Mouse (Mus musculus): ENCODE results near the gene Cacna1c. TPM values are rescaled to one million over a fixed set of nuclear protein-coding genes. Genes with fewer than 3 reads are reported as not detected.

Cacna1c gene
- total and polyA plus RNA-seq, 2 experiments from 2014 or later, result 5.1 to 39.4 TPM

DNA sequence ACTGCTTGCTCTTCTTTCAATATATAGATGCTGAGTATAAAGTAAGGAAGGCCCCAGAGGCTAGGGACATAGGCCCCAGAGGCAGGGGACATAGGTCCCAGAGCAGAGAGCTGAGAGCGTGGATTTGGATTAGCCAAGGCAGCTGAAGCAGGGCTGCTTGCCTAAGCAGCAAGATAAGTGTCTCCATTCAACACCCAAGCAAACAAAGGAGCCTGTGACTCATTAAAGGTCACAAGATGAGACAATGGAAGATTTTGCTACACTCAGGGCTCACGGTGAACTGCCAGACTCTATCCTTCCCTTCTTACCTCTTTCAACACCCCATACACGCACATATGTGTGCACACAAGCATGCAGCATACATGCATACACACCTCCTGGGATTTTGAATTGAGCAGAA lies 137.3 kb downstream of the Cacna1c start:
- WGBS, result 63% methylated on average over 3 of the region's 3 CpGs
- Histone ChIP-seq H3K27me3 (ENCODE audit: insufficient read depth, low read length) (no peaks in the 10 kb centered on the region), H3K4me2 (ENCODE audit: low read depth, low read length) (no peak overlapping the region), H3K9ac (replicated peaks; ENCODE audit: low read length) (no peak overlapping the region), H3K4me3 (ENCODE audit: low read length) (no peak overlapping the region), H3K9me3 (ENCODE audit: low read length) (no peaks in the 10 kb centered on the region), H3K36me3 (ENCODE audit: insufficient read depth, low read length) (0 out of 2 replicates have a peak, but pooled peaks cover 6% of the 10 kb centered on the region), H3K27ac (no peak overlapping the region), H3K4me1 (ENCODE audit: insufficient read depth, low read length) (0 out of 2 replicates have a peak, but pooled peaks cover 10% of the 10 kb centered on the region)
- TF ChIP-seq CTCF (IDR thresholded peaks at IDR 0.05; ENCODE audit: low read depth), result no peak
- DNase-seq (ENCODE audit: low spot score) (no peak), ATAC-seq (no peak)

DNA sequence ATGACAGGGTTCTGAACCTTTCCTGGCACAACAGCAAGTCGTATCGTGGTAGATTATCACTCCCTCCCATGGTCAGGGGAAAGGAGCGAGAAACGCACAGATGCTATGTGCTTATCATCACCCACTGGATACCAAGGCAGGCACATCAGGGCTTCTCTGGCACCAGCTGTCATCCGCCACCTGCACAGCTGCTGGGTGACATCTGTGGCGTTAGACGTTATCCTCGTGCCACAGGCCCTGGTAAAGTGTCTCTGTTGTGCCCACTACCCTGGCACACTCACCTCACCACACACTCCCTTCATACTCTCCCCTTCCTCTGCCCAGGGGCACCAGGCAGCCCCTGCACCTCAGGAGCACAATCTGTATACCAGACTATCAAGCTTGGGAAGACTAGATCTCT lies 137.8 kb downstream of the Cacna1c start:
- no peak overlapping the region for H3K27ac ChIP-seq
- no peak overlapping the region for H3K4me3 ChIP-seq (ENCODE audit: low read length)
- 61% methylated on average over 8 of the region's 8 CpGs for WGBS
- no peaks in the 10 kb centered on the region for H3K9me3 ChIP-seq (ENCODE audit: low read length)
- H3K4me1 ChIP-seq (ENCODE audit: insufficient read depth, low read length), result 0 out of 2 replicates have a peak, but pooled peaks cover 10% of the 10 kb centered on the region
- DNase-seq (ENCODE audit: low spot score), result no peak
- H3K9ac ChIP-seq (replicated peaks; ENCODE audit: low read length), result no peak overlapping the region
- no peaks in the 10 kb centered on the region for H3K27me3 ChIP-seq (ENCODE audit: insufficient read depth, low read length)
- H3K4me2 ChIP-seq (ENCODE audit: low read depth, low read length), result no peak overlapping the region
- H3K36me3 ChIP-seq (ENCODE audit: insufficient read depth, low read length), result 0 out of 2 replicates have a peak, but pooled peaks cover 6% of the 10 kb centered on the region
- no peak for ATAC-seq
- TF ChIP-seq CTCF (IDR thresholded peaks at IDR 0.05; ENCODE audit: low read depth), result no peak

DNA sequence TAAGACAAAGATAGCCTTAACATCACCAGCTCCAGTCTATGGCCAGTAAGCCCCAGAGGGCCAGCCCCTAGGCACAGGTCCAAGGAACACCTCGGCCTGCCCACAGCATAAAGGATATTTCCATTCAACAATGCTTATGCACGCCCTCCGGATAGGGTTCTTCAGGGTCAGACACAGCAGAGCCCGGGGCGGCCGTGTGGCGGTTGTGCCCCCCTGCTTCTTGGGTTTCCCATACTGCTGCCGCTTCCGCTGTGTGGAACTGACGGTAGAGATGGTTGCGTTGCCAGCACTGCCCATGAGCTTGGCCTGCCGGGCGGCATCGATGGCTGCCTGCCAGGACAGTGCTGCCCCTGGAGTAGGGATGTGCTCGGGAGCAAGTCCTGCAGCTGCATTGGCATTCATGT lies 139.1 kb downstream of the Cacna1c start:
- H3K4me3 ChIP-seq (ENCODE audit: low read length), result peak overlapping the region; percentile 8; the same call in 1 of the 2 replicates
- ATAC-seq, result peak; percentile 85
- 40% methylated on average over 15 of the region's 15 CpGs for WGBS

DNA sequence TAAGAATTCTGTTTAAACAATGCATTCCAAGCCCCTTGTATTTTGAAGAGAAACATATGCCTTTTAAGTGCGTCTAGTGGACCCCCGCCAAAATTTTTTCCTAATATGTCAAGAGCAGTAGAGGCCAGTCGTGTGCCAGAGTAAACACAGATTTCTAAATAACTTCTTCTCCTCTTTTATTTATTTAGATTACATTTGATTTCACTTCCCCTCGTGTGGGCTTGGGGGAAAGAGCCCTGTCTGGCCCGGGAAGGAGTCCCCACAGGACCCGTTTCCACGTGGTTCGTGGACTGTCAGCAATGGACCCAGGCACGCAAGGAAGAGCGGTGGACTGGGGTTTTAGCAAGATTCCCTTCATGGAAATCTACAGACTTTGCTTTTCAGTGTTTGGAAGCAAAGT lies 143.4 kb downstream of the Cacna1c start:
- no peak overlapping the region for H3K9ac ChIP-seq (replicated peaks; ENCODE audit: low read length)
- WGBS, result 78% methylated on average over 10 of the region's 10 CpGs
- ATAC-seq, result no peak
- H3K4me3 ChIP-seq (ENCODE audit: low read length), result no peak overlapping the region
- H3K27ac ChIP-seq, result no peak overlapping the region
- H3K4me1 ChIP-seq (ENCODE audit: insufficient read depth, low read length), result 0 out of 2 replicates have a peak, but pooled peaks cover 7% of the 10 kb centered on the region
- no peak for DNase-seq (ENCODE audit: low spot score)
- no peak overlapping the region for H3K4me2 ChIP-seq (ENCODE audit: low read depth, low read length)
- H3K9me3 ChIP-seq (ENCODE audit: low read length), result no peaks in the 10 kb centered on the region
- 0 out of 2 replicates have a peak, but pooled peaks cover 6% of the 10 kb centered on the region for H3K36me3 ChIP-seq (ENCODE audit: insufficient read depth, low read length)
- no peaks in the 10 kb centered on the region for H3K27me3 ChIP-seq (ENCODE audit: insufficient read depth, low read length)
- no peak for TF ChIP-seq CTCF (IDR thresholded peaks at IDR 0.05; ENCODE audit: low read depth)

More for the DNA sequence above, 139.1 kb downstream of the Cacna1c start:
- TF ChIP-seq CTCF (IDR thresholded peaks at IDR 0.05; ENCODE audit: low read depth), result peak; percentile 11; the same call in 1 of the 2 replicates
- peak overlapping the region; percentile 42 for H3K4me2 ChIP-seq (ENCODE audit: low read depth, low read length)
- DNase-seq (ENCODE audit: low spot score), result peak; percentile 78
- no peaks in the 10 kb centered on the region for H3K27me3 ChIP-seq (ENCODE audit: insufficient read depth, low read length)
- 0 out of 2 replicates have a peak, but pooled peaks cover 10% of the 10 kb centered on the region for H3K4me1 ChIP-seq (ENCODE audit: insufficient read depth, low read length)
- H3K27ac ChIP-seq, result no peak overlapping the region
- H3K36me3 ChIP-seq (ENCODE audit: insufficient read depth, low read length), result 0 out of 2 replicates have a peak, but pooled peaks cover 6% of the 10 kb centered on the region
- H3K9ac ChIP-seq (replicated peaks; ENCODE audit: low read length), result no peak overlapping the region
- H3K9me3 ChIP-seq (ENCODE audit: low read length), result no peaks in the 10 kb centered on the region

DNA sequence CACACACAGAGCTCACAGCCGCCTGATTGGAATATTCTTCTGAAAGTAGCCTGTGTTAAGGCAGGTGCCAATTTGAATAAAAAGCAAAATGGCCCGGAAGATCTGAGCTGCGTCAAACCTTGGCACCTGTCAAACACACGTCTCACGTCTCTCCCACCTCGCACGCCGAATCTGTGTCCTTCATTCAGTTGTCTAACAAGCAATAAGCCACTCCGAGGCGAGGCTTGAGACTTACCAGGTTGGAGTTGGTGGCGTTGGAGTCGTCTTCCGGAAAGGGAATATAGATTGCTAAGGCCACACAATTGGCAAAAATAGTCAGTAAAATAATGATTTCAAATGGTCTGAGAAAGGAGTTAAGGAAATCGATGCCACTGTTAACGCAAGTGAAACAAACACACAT lies 143.9 kb downstream of the Cacna1c start:
- H3K4me3 ChIP-seq (ENCODE audit: low read length), result no peak overlapping the region
- H3K4me2 ChIP-seq (ENCODE audit: low read depth, low read length), result no peak overlapping the region
- no peak for DNase-seq (ENCODE audit: low spot score)
- no peak overlapping the region for H3K27ac ChIP-seq
- H3K36me3 ChIP-seq (ENCODE audit: insufficient read depth, low read length), result 0 out of 2 replicates have a peak, but pooled peaks cover 6% of the 10 kb centered on the region
- H3K9me3 ChIP-seq (ENCODE audit: low read length), result no peaks in the 10 kb centered on the region
- 90% methylated on average over 15 of the region's 15 CpGs for WGBS
- H3K9ac ChIP-seq (replicated peaks; ENCODE audit: low read length), result no peak overlapping the region
- no peak for TF ChIP-seq CTCF (IDR thresholded peaks at IDR 0.05; ENCODE audit: low read depth)
- no peaks in the 10 kb centered on the region for H3K27me3 ChIP-seq (ENCODE audit: insufficient read depth, low read length)
- 0 out of 2 replicates have a peak, but pooled peaks cover 5% of the 10 kb centered on the region for H3K4me1 ChIP-seq (ENCODE audit: insufficient read depth, low read length)
- no peak for ATAC-seq

DNA sequence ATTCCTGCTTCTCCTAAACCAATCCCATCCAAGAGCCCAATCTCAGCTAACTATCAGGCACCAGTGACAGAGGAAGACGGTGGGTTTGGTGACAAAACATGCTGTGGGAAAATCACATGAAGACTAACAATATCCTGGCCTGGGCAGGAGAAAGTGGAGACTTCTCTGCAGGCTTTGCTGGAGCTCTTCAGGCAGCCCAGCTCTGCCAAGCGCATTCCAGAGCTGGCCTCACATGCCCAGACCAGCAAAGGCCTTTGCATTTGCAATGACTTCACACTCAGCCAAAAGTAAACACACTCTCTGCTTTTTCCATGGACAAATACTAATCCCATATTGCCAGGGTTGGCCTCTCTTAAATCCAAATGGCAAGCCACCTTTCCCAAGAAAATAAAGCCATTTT lies 144.5 kb downstream of the Cacna1c start:
- Histone ChIP-seq H3K9ac (replicated peaks; ENCODE audit: low read length) (no peak overlapping the region), H3K4me2 (ENCODE audit: low read depth, low read length) (no peak overlapping the region), H3K27me3 (ENCODE audit: insufficient read depth, low read length) (no peaks in the 10 kb centered on the region), H3K9me3 (ENCODE audit: low read length) (no peaks in the 10 kb centered on the region), H3K4me3 (ENCODE audit: low read length) (no peak overlapping the region), H3K36me3 (ENCODE audit: insufficient read depth, low read length) (0 out of 2 replicates have a peak, but pooled peaks cover 6% of the 10 kb centered on the region), H3K27ac (no peak overlapping the region), H3K4me1 (ENCODE audit: insufficient read depth, low read length) (no peaks in the 10 kb centered on the region)
- DNase-seq (ENCODE audit: low spot score) (no peak), ATAC-seq (no peak)
- no peak for TF ChIP-seq CTCF (IDR thresholded peaks at IDR 0.05; ENCODE audit: low read depth)
- 77% methylated on average over 2 of the region's 2 CpGs for WGBS

DNA sequence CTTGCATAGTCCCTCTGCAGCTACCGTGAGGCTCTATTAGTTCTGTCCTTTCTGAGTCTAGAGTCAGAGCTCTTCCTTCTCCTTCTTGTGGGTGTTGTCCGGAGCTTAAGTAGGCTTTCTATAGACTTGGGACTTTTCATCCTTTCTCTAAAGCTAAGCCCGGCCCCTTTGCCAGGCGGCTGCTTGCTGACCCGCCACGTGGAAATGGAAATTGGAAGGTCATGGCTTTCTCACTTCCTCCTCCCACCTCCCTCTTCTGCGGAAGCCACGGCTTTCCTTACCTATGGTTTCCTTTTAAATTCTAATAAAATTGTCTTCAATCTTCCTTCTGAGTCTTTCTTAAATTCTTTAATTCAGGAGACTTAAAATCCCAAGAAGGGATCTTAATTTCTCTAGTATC lies 148.9 kb downstream of the Cacna1c start:
- TF ChIP-seq CTCF (IDR thresholded peaks at IDR 0.05; ENCODE audit: low read depth), result no peak
- 67% methylated on average over 8 of the region's 8 CpGs for WGBS
- Histone ChIP-seq H3K36me3 (ENCODE audit: insufficient read depth, low read length) (no peaks in the 10 kb centered on the region), H3K27me3 (ENCODE audit: insufficient read depth, low read length) (no peaks in the 10 kb centered on the region), H3K9me3 (ENCODE audit: low read length) (no peaks in the 10 kb centered on the region), H3K4me2 (ENCODE audit: low read depth, low read length) (no peak overlapping the region), H3K4me3 (ENCODE audit: low read length) (no peak overlapping the region), H3K27ac (no peak overlapping the region), H3K4me1 (ENCODE audit: insufficient read depth, low read length) (0 out of 2 replicates have a peak, but pooled peaks cover 7% of the 10 kb centered on the region), H3K9ac (replicated peaks; ENCODE audit: low read length) (no peak overlapping the region)
- DNase-seq (ENCODE audit: low spot score) (no peak), ATAC-seq (no peak)

Data from hindbrain, postnatal 0 days (tissue).